Mouse (Mus musculus): ENCODE data around the gene Ankrd44. TPM values are rescaled to one million over a fixed set of nuclear protein-coding genes. Genes with fewer than 3 reads are reported as not detected.

Gene Ankrd44
- polyA plus RNA-seq, 1 experiment from 2014 or later: 16.0 TPM

DNA sequence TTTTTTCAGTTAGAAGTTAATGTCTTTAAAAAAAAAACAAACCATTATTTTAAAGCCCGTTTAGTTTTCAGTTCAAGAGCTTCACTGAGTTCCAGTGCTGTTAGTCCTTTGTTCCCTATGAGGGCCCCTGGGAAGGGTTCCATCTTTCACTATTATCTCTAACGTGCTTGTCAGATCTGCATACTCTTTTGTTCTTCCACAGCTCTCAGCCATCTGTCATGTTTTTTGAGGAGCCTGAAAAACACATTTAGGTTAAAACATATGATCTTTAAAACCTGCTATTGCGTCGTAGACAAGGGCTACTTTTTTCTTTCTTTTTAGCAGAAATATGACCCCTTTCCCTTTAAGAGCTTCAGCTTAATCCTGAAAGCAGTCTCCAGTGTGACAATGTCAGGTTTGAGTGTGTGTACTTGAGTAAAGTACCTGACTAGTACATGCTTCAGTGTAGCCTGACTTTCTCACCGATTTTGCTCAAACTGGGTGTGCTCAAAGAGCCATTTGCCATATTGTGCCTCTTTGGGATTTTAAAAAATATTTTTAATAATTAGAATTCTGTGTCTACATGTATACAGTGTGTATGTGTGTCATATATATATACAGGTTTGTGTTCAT, 285.9 kb downstream of the Ankrd44 start:
- Histone ChIP-seq H3K27ac (ENCODE audit: low read depth) (no peak overlapping the region), H3K4me3 (ENCODE audit: low read depth, low read length) (no peak overlapping the region), H3K36me3 (ENCODE audit: control insufficient read depth, insufficient read depth, low read length) (no peaks in the 10 kb centered on the region), H3K27me3 (replicated peaks; ENCODE audit: control insufficient read depth, insufficient read depth, low read length) (no peaks in the 10 kb centered on the region), H3K4me2 (ENCODE audit: low read length) (no peak overlapping the region), H3K9me3 (ENCODE audit: control insufficient read depth, low read length) (no peaks in the 10 kb centered on the region), H3K4me1 (replicated peaks; ENCODE audit: control insufficient read depth, insufficient read depth, low read length) (no peaks in the 10 kb centered on the region), H3K9ac (ENCODE audit: low read length) (no peak overlapping the region)
- DNase-seq (ENCODE audit: low spot score) (no peak), ATAC-seq (replicated peaks; ENCODE audit: low FRiP score, low TSS enrichment, low read depth) (no peak)
- WGBS: 37% methylated on average over 5 of the region's 5 CpGs

- Histone ChIP-seq H3K27me3 (replicated peaks; ENCODE audit: control insufficient read depth, insufficient read depth, low read length) (no peaks in the 10 kb centered on the region), H3K36me3 (ENCODE audit: control insufficient read depth, insufficient read depth, low read length) (no peaks in the 10 kb centered on the region), H3K27ac (ENCODE audit: low read depth) (no peak overlapping the region), H3K4me1 (replicated peaks; ENCODE audit: control insufficient read depth, insufficient read depth, low read length) (no peaks in the 10 kb centered on the region), H3K4me2 (ENCODE audit: low read length) (no peak overlapping the region), H3K4me3 (ENCODE audit: low read depth, low read length) (no peak overlapping the region), H3K9me3 (ENCODE audit: control insufficient read depth, low read length) (no peaks in the 10 kb centered on the region), H3K9ac (ENCODE audit: low read length) (no peak overlapping the region)
- DNase-seq (ENCODE audit: low spot score) (no peak), ATAC-seq (replicated peaks; ENCODE audit: low FRiP score, low TSS enrichment, low read depth) (no peak)
- 79% methylated on average over 6 of the region's 6 CpGs for WGBS
Measured at GRCm38 (mm10) chr1:54639506-54640078, 286.6 kb downstream of the Ankrd44 start.

GRCm38 (mm10) chr1:54639076-54639475, 287.1 kb downstream of the Ankrd44 start:
- no peaks in the 10 kb centered on the region for H3K4me1 ChIP-seq (replicated peaks; ENCODE audit: control insufficient read depth, insufficient read depth, low read length)
- H3K9me3 ChIP-seq (ENCODE audit: control insufficient read depth, low read length): no peaks in the 10 kb centered on the region
- no peak overlapping the region for H3K27ac ChIP-seq (ENCODE audit: low read depth)
- DNase-seq (ENCODE audit: low spot score): no peak
- WGBS: 95% methylated on average over 2 of the region's 2 CpGs
- no peak for ATAC-seq (replicated peaks; ENCODE audit: low FRiP score, low TSS enrichment, low read depth)
- no peak overlapping the region for H3K9ac ChIP-seq (ENCODE audit: low read length)
- no peaks in the 10 kb centered on the region for H3K36me3 ChIP-seq (ENCODE audit: control insufficient read depth, insufficient read depth, low read length)
- H3K4me3 ChIP-seq (ENCODE audit: low read depth, low read length): no peak overlapping the region
- no peak overlapping the region for H3K4me2 ChIP-seq (ENCODE audit: low read length)
- H3K27me3 ChIP-seq (replicated peaks; ENCODE audit: control insufficient read depth, insufficient read depth, low read length): no peaks in the 10 kb centered on the region

DNA sequence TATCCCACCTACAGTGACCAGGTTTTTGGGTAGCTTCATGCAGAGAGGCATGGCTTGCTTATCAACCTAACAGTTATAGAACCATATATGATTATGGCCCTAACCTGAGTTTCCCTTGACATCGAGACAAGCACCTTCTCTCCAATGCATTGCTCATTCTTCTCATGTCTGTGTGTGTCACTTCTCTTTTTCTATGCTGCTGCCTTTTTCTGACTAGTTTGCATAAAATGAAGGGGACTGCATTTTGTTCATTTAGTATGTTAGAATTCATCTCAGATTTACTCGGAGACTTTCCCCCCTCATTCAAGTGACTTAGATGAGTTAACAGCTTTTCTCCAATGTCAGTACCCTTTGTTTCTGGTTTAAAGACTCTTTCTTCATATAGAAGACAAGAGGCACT, 288.8 kb downstream of the Ankrd44 start:
- no peak for ATAC-seq (replicated peaks; ENCODE audit: low FRiP score, low TSS enrichment, low read depth)
- WGBS: 97% methylated on average over 2 of the region's 2 CpGs

GRCm38 (mm10) chr1:54629106-54629505, 297.1 kb downstream of the Ankrd44 start:
- Histone ChIP-seq H3K4me2 (ENCODE audit: low read length) (no peak overlapping the region), H3K27ac (ENCODE audit: low read depth) (no peak overlapping the region), H3K27me3 (replicated peaks; ENCODE audit: control insufficient read depth, insufficient read depth, low read length) (no peaks in the 10 kb centered on the region), H3K4me1 (replicated peaks; ENCODE audit: control insufficient read depth, insufficient read depth, low read length) (no peaks in the 10 kb centered on the region), H3K9ac (ENCODE audit: low read length) (no peak overlapping the region), H3K36me3 (ENCODE audit: control insufficient read depth, insufficient read depth, low read length) (no peaks in the 10 kb centered on the region), H3K9me3 (ENCODE audit: control insufficient read depth, low read length) (no peaks in the 10 kb centered on the region), H3K4me3 (ENCODE audit: low read depth, low read length) (no peak overlapping the region)
- 79% methylated on average over 1 of the region's 1 CpGs for WGBS
- ATAC-seq (replicated peaks; ENCODE audit: low FRiP score, low TSS enrichment, low read depth) (no peak), DNase-seq (ENCODE audit: low spot score) (no peak)

More for the DNA sequence above, 288.8 kb downstream of the Ankrd44 start:
- Histone ChIP-seq H3K27me3 (replicated peaks; ENCODE audit: control insufficient read depth, insufficient read depth, low read length) (no peaks in the 10 kb centered on the region), H3K9me3 (ENCODE audit: control insufficient read depth, low read length) (no peaks in the 10 kb centered on the region), H3K36me3 (ENCODE audit: control insufficient read depth, insufficient read depth, low read length) (no peaks in the 10 kb centered on the region), H3K4me3 (ENCODE audit: low read depth, low read length) (no peak overlapping the region), H3K4me2 (ENCODE audit: low read length) (no peak overlapping the region), H3K4me1 (replicated peaks; ENCODE audit: control insufficient read depth, insufficient read depth, low read length) (no peaks in the 10 kb centered on the region), H3K9ac (ENCODE audit: low read length) (no peak overlapping the region), H3K27ac (ENCODE audit: low read depth) (no peak overlapping the region)
- no peak for DNase-seq (ENCODE audit: low spot score)

GRCm38 (mm10) chr1:54614963-54615362, 311.2 kb downstream of the Ankrd44 start:
- Histone ChIP-seq H3K9me3 (ENCODE audit: control insufficient read depth, low read length) (no peaks in the 10 kb centered on the region), H3K36me3 (ENCODE audit: control insufficient read depth, insufficient read depth, low read length) (no peaks in the 10 kb centered on the region), H3K4me3 (ENCODE audit: low read depth, low read length) (no peak overlapping the region), H3K4me1 (replicated peaks; ENCODE audit: control insufficient read depth, insufficient read depth, low read length) (no peaks in the 10 kb centered on the region), H3K27me3 (replicated peaks; ENCODE audit: control insufficient read depth, insufficient read depth, low read length) (no peaks in the 10 kb centered on the region), H3K27ac (ENCODE audit: low read depth) (no peak overlapping the region), H3K4me2 (ENCODE audit: low read length) (no peak overlapping the region), H3K9ac (ENCODE audit: low read length) (no peak overlapping the region)
- ATAC-seq (replicated peaks; ENCODE audit: low FRiP score, low TSS enrichment, low read depth) (no peak), DNase-seq (ENCODE audit: low spot score) (no peak)
- 86% methylated on average over 6 of the region's 6 CpGs for WGBS

- DNase-seq (ENCODE audit: low spot score) (no peak), ATAC-seq (replicated peaks; ENCODE audit: low FRiP score, low TSS enrichment, low read depth) (peak; percentile 66; the same call in 1 of the 2 replicates)
- H3K4me1 ChIP-seq (replicated peaks; ENCODE audit: control insufficient read depth, insufficient read depth, low read length): no peaks in the 10 kb centered on the region
- WGBS: 58% methylated on average over 6 of the region's 6 CpGs
- H3K27me3 ChIP-seq (replicated peaks; ENCODE audit: control insufficient read depth, insufficient read depth, low read length): no peaks in the 10 kb centered on the region
- H3K27ac ChIP-seq (ENCODE audit: low read depth): no peak overlapping the region
- no peaks in the 10 kb centered on the region for H3K9me3 ChIP-seq (ENCODE audit: control insufficient read depth, low read length)
- H3K4me3 ChIP-seq (ENCODE audit: low read depth, low read length): no peak overlapping the region
- H3K36me3 ChIP-seq (ENCODE audit: control insufficient read depth, insufficient read depth, low read length): no peaks in the 10 kb centered on the region
- H3K9ac ChIP-seq (ENCODE audit: low read length): no peak overlapping the region
- no peak overlapping the region for H3K4me2 ChIP-seq (ENCODE audit: low read length)
Measured at GRCm38 (mm10) chr1:54612344-54612743, 313.8 kb downstream of the Ankrd44 start.

- no peak overlapping the region for H3K27ac ChIP-seq (ENCODE audit: low read depth)
- H3K4me3 ChIP-seq (ENCODE audit: low read depth, low read length): no peak overlapping the region
- DNase-seq (ENCODE audit: low spot score) (no peak), ATAC-seq (replicated peaks; ENCODE audit: low FRiP score, low TSS enrichment, low read depth) (peak; percentile 33; the same call in 1 of the 2 replicates)
- no peaks in the 10 kb centered on the region for H3K4me1 ChIP-seq (replicated peaks; ENCODE audit: control insufficient read depth, insufficient read depth, low read length)
- H3K9ac ChIP-seq (ENCODE audit: low read length): no peak overlapping the region
- no peaks in the 10 kb centered on the region for H3K36me3 ChIP-seq (ENCODE audit: control insufficient read depth, insufficient read depth, low read length)
- no peaks in the 10 kb centered on the region for H3K27me3 ChIP-seq (replicated peaks; ENCODE audit: control insufficient read depth, insufficient read depth, low read length)
- H3K4me2 ChIP-seq (ENCODE audit: low read length): no peak overlapping the region
- WGBS: 59% methylated on average over 7 of the region's 7 CpGs
- no peaks in the 10 kb centered on the region for H3K9me3 ChIP-seq (ENCODE audit: control insufficient read depth, low read length)
Measured at GRCm38 (mm10) chr1:54611891-54612290, 314.3 kb downstream of the Ankrd44 start.

- no peak overlapping the region for H3K4me3 ChIP-seq (ENCODE audit: low read depth, low read length)
- no peak overlapping the region for H3K27ac ChIP-seq (ENCODE audit: low read depth)
- H3K36me3 ChIP-seq (ENCODE audit: control insufficient read depth, insufficient read depth, low read length): no peaks in the 10 kb centered on the region
- WGBS: 88% methylated on average over 1 of the region's 1 CpGs
- H3K27me3 ChIP-seq (replicated peaks; ENCODE audit: control insufficient read depth, insufficient read depth, low read length): no peaks in the 10 kb centered on the region
- H3K9ac ChIP-seq (ENCODE audit: low read length): no peak overlapping the region
- H3K4me1 ChIP-seq (replicated peaks; ENCODE audit: control insufficient read depth, insufficient read depth, low read length): no peaks in the 10 kb centered on the region
- H3K4me2 ChIP-seq (ENCODE audit: low read length): no peak overlapping the region
- DNase-seq (ENCODE audit: low spot score): peak; percentile 41
- no peaks in the 10 kb centered on the region for H3K9me3 ChIP-seq (ENCODE audit: control insufficient read depth, low read length)
- ATAC-seq (replicated peaks; ENCODE audit: low FRiP score, low TSS enrichment, low read depth): no peak
Measured at GRCm38 (mm10) chr1:54606936-54607335, 319.3 kb downstream of the Ankrd44 start.
